Mouse (Mus musculus): ENCODE data around the gene Dpp6. TPM values are rescaled to one million over a fixed set of nuclear protein-coding genes. Genes with fewer than 3 reads are reported as not detected.

The Dpp6 gene
- total and polyA plus RNA-seq, 3 experiments, result 0.04 to 0.11 TPM; not detected in 1

DNA sequence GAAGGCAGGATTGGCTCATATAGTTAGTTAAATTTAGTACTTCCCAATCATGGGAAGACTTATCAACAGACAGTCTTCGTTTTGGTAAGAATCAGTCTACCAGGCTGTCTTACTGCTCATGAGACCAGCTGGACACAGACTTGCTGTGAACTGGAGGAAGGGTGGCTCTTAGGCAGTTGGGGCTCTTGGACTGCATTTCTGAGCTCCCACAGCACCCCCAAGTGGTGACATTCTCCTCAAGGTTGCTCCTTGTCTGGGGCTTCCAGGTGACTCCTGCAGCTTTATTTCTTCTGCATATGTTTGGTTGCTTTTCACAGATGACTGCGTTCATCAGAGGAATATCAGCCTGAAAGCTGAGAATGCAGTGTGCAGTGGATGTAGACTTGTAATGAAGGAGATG, 218.9 kb downstream of the Dpp6 start:
- Histone ChIP-seq H3K4me3 (no peak overlapping the region), H3K27me3 (ENCODE audit: control insufficient read depth, insufficient read depth, low read length) (no peaks in the 10 kb centered on the region), H3K79me2 (replicated peaks; ENCODE audit: control insufficient read depth, insufficient read depth, low read length) (no peaks in the 10 kb centered on the region), H3K9ac (ENCODE audit: low read depth, low read length) (no peak overlapping the region), H3K36me3 (ENCODE audit: control insufficient read depth, insufficient read depth, low read length) (no peaks in the 10 kb centered on the region), H3K27ac (no peak overlapping the region), H3K4me1 (ENCODE audit: control insufficient read depth, insufficient read depth, low read length) (no peaks in the 10 kb centered on the region)
- intact Hi-C loops (cut with DNase I), result no loop called here
- 29% methylated on average over 2 of the region's 2 CpGs for WGBS
- no peak for DNase-seq
- TF ChIP-seq POLR2A (IDR thresholded peaks at IDR 0.05; ENCODE audit: insufficient read depth, low read depth, low read length) (no peak), CTCF (IDR thresholded peaks at IDR 0.05) (no peak; the same call in 1 of the 2 replicates), EP300 (IDR thresholded peaks at IDR 0.05; ENCODE audit: insufficient read depth, low read depth, low read length) (no peak)

DNA sequence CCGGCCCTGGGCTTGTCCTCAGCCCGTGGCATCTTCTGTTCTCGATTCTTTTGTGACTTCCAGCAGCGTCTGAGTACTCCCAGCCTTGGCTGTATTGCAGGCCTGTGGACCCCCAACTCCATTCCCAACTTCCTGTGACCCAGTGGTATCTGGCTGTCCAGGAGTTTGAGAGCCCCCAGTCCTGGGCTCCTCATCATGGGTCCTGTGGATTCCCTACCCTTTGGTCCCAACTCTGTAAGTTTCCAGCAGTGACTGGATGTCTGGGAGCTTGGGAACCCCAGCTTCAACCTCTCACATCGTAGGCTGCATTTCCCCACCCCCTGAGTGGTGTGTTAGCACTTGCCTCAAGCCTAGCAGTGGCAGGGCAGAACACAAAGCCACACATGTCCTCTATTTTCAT, 220.8 kb downstream of the Dpp6 start:
- Histone ChIP-seq H3K27me3 (ENCODE audit: control insufficient read depth, insufficient read depth, low read length) (no peaks in the 10 kb centered on the region), H3K9ac (ENCODE audit: low read depth, low read length) (no peak overlapping the region), H3K4me1 (ENCODE audit: control insufficient read depth, insufficient read depth, low read length) (no peaks in the 10 kb centered on the region), H3K36me3 (ENCODE audit: control insufficient read depth, insufficient read depth, low read length) (no peaks in the 10 kb centered on the region), H3K27ac (no peak overlapping the region), H3K4me3 (no peak overlapping the region), H3K79me2 (replicated peaks; ENCODE audit: control insufficient read depth, insufficient read depth, low read length) (no peaks in the 10 kb centered on the region)
- WGBS, result 49% methylated on average over 5 of the region's 5 CpGs
- intact Hi-C loops (cut with DNase I), result no loop called here
- no peak for TF ChIP-seq POLR2A (IDR thresholded peaks at IDR 0.05; ENCODE audit: insufficient read depth, low read depth, low read length)
- TF ChIP-seq CTCF (IDR thresholded peaks at IDR 0.05), result no peak
- TF ChIP-seq EP300 (IDR thresholded peaks at IDR 0.05; ENCODE audit: insufficient read depth, low read depth, low read length), result no peak
- DNase-seq, result no peak

DNA sequence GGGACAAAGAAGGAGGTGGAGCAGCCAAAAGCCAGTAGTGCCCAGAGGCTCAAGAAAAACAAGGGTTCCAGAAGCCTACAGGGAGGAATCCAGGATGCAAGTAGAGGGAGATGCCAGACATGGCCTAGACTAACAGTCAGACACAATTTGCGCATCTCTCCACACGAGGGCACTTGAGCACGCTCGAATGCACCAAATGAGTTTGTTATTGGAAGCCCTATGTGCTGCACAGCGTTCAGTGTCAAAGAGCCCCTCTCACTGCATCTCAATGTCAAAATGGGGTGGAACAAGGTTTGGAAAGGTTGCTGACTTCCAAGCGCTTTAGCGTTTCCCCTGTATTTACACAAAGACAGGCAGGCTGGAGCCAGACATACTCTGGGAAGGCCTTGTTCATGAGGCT, 231.2 kb downstream of the Dpp6 start:
- peaks cover 4% of the 10 kb centered on the region; the same call in 1 of the 2 replicates for H3K27me3 ChIP-seq (ENCODE audit: control insufficient read depth, insufficient read depth, low read length)
- H3K9ac ChIP-seq (ENCODE audit: low read depth, low read length), result no peak overlapping the region
- H3K4me1 ChIP-seq (ENCODE audit: control insufficient read depth, insufficient read depth, low read length), result no peaks in the 10 kb centered on the region
- no peak overlapping the region for H3K27ac ChIP-seq
- WGBS, result 34% methylated on average over 7 of the region's 7 CpGs
- peak; percentile 33 for TF ChIP-seq CTCF (IDR thresholded peaks at IDR 0.05)
- no peak for TF ChIP-seq POLR2A (IDR thresholded peaks at IDR 0.05; ENCODE audit: insufficient read depth, low read depth, low read length)
- DNase-seq, result no peak
- H3K36me3 ChIP-seq (ENCODE audit: control insufficient read depth, insufficient read depth, low read length), result no peaks in the 10 kb centered on the region
- H3K4me3 ChIP-seq, result no peak overlapping the region
- no peaks in the 10 kb centered on the region for H3K79me2 ChIP-seq (replicated peaks; ENCODE audit: control insufficient read depth, insufficient read depth, low read length)
- intact Hi-C loops (cut with DNase I), result no loop called here

DNA sequence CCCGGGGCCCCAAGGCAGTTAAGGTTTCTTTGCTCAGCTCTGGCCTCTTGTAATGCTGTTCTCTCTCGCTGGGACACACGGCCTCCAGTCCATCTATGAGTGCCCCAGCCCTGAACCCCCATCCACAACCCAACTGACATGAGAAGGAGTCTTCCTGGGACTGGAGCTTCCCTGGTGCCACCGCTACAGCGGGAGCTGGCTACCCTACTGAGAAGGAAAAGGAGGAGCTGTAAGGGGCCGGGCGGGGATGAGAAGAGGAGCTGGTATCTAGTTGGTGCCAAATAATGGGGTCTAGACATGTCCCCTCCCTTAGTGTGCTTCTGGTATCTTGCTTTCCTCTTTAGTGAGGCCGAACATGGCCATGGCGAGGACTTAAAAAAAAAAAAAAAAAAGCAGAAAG, 231.9 kb downstream of the Dpp6 start:
- 5% methylated on average over 9 of the region's 9 CpGs for WGBS
- Histone ChIP-seq H3K79me2 (replicated peaks; ENCODE audit: control insufficient read depth, insufficient read depth, low read length) (no peaks in the 10 kb centered on the region), H3K36me3 (ENCODE audit: control insufficient read depth, insufficient read depth, low read length) (no peaks in the 10 kb centered on the region), H3K27ac (no peak overlapping the region), H3K4me1 (ENCODE audit: control insufficient read depth, insufficient read depth, low read length) (no peaks in the 10 kb centered on the region), H3K27me3 (ENCODE audit: control insufficient read depth, insufficient read depth, low read length) (peaks cover 4% of the 10 kb centered on the region; the same call in 1 of the 2 replicates), H3K9ac (ENCODE audit: low read depth, low read length) (no peak overlapping the region), H3K4me3 (no peak overlapping the region)
- intact Hi-C loops (cut with DNase I), result no loop called here
- TF ChIP-seq CTCF (IDR thresholded peaks at IDR 0.05), result no peak
- TF ChIP-seq POLR2A (IDR thresholded peaks at IDR 0.05; ENCODE audit: insufficient read depth, low read depth, low read length), result no peak
- TF ChIP-seq EP300 (IDR thresholded peaks at IDR 0.05; ENCODE audit: insufficient read depth, low read depth, low read length), result no peak
- DNase-seq, result no peak

DNA sequence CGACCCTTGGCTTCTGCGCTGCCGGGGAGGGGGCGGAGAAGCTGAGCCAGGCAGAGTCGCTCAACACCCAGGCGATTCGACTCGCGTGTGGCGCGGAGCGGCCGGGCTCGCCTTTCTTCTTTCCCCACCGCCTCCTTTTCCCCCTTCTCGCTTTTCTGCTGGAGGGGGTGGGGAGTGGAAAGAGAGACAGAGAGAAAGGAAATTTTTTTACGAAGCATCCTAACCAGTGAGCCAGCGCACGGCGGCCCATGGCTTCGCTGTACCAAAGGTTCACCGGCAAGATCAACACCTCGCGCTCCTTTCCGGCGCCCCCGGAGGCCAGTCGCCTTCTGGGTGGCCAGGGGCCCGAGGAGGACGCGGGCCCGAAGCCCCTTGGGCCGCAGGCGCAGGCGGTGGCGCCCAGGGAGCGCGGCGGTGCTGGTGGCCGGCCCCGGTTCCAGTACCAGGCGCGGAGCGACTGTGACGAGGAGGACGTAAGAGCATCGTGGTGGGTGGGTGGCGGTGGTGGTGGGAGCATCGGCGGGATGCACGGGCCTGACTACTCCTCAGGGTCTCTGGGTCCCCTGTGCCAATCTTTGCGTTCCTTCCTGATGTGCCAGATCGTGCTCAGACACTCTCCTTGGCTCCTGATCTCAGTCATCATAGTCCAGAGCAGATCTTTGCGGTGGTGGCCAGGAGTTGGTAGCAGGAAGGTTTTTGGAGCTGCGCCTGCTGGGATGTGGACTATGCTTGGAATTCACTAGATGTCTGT, 232.5 kb downstream of the Dpp6 start:
- Histone ChIP-seq H3K4me3 (no peak overlapping the region), H3K4me1 (ENCODE audit: control insufficient read depth, insufficient read depth, low read length) (no peaks in the 10 kb centered on the region), H3K79me2 (replicated peaks; ENCODE audit: control insufficient read depth, insufficient read depth, low read length) (no peaks in the 10 kb centered on the region), H3K27ac (no peak overlapping the region), H3K9ac (ENCODE audit: low read depth, low read length) (no peak overlapping the region), H3K36me3 (ENCODE audit: control insufficient read depth, insufficient read depth, low read length) (no peaks in the 10 kb centered on the region), H3K27me3 (ENCODE audit: control insufficient read depth, insufficient read depth, low read length) (peaks cover 4% of the 10 kb centered on the region; the same call in 1 of the 2 replicates)
- TF ChIP-seq POLR2A (IDR thresholded peaks at IDR 0.05; ENCODE audit: insufficient read depth, low read depth, low read length) (no peak), EP300 (IDR thresholded peaks at IDR 0.05; ENCODE audit: insufficient read depth, low read depth, low read length) (no peak), CTCF (IDR thresholded peaks at IDR 0.05) (no peak)
- DNase-seq, result no peak
- WGBS, result 3% methylated on average over 54 of the region's 55 CpGs
- intact Hi-C loops (cut with DNase I), result no loop called here

DNA sequence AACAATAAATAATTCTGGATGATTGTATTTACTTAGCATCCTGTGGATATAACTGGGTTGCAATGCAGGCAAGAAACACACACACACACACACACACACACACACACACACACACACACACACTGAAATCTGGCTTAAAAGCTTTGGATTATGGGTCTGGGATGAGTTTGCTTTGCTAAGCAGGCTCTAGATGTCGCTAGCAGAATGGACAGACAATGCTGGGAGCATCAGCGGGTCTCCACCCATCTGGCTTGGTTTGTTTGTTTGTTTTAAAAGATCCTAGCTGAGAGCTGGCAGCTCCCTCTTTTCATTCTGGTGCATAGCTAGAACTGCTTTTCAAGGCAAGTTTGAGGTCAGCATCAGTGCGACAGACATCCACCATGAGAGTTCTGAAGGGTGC, 234.2 kb downstream of the Dpp6 start:
- Histone ChIP-seq H3K79me2 (replicated peaks; ENCODE audit: control insufficient read depth, insufficient read depth, low read length) (no peaks in the 10 kb centered on the region), H3K9ac (ENCODE audit: low read depth, low read length) (no peak overlapping the region), H3K27ac (no peak overlapping the region), H3K27me3 (ENCODE audit: control insufficient read depth, insufficient read depth, low read length) (peaks cover 4% of the 10 kb centered on the region; the same call in 1 of the 2 replicates), H3K36me3 (ENCODE audit: control insufficient read depth, insufficient read depth, low read length) (no peaks in the 10 kb centered on the region), H3K4me1 (ENCODE audit: control insufficient read depth, insufficient read depth, low read length) (no peaks in the 10 kb centered on the region), H3K4me3 (no peak overlapping the region)
- no peak for DNase-seq
- intact Hi-C loops (cut with DNase I), result no loop called here
- no peak for TF ChIP-seq EP300 (IDR thresholded peaks at IDR 0.05; ENCODE audit: insufficient read depth, low read depth, low read length)
- no peak for TF ChIP-seq POLR2A (IDR thresholded peaks at IDR 0.05; ENCODE audit: insufficient read depth, low read depth, low read length)
- TF ChIP-seq CTCF (IDR thresholded peaks at IDR 0.05), result no peak
- WGBS, result 43% methylated on average over 3 of the region's 3 CpGs
